Mouse (Mus musculus) lung, embryonic 15.5 days (tissue): ENCODE results near the gene Olfr933. TPM values are rescaled to one million over a fixed set of nuclear protein-coding genes. Genes with fewer than 3 reads are reported as not detected.

ENCODE experiments used
- ATAC-seq: fragments of 200-750 bp; cut with Nextera tagmentation; 2 replicates; pipeline ENCODE4 v1.8.0; 2017; ENCODE audit warnings: moderate number of reproducible peaks, borderline replicate concordance; ENCODE audit not compliant: low FRiP score, low TSS enrichment; ENCODE audit errors: extremely low read depth
- H3K27ac ChIP-seq: fragments of 300-500 bp; sonication (generic); 2 replicates; pipeline ENCODE4 v1.5.1; 2015; ENCODE audit warnings: moderate library complexity, mild to moderate bottlenecking, inconsistent platforms
- H3K27me3 ChIP-seq: fragments of 300-500 bp; sonication (generic); 2 replicates; pipeline ENCODE4 v1.6.1; 2015; ENCODE audit warnings: inconsistent platforms
- H3K36me3 ChIP-seq: fragments of 300-500 bp; sonication (generic); 2 replicates; pipeline ENCODE4 v1.6.1; 2015; ENCODE audit warnings: inconsistent platforms
- H3K4me1 ChIP-seq: fragments of 300-500 bp; sonication (generic); 2 replicates; pipeline ENCODE4 v1.6.1; 2015; ENCODE audit warnings: inconsistent platforms
- H3K4me2 ChIP-seq: fragments of 300-500 bp; sonication (generic); 2 replicates; pipeline ENCODE4 v1.6.1; 2015; ENCODE audit warnings: inconsistent platforms, mild to moderate bottlenecking, moderate library complexity
- H3K4me3 ChIP-seq: fragments of 300-500 bp; sonication (generic); 2 replicates; pipeline ENCODE4 v1.5.1; 2015; ENCODE audit warnings: mild to moderate bottlenecking, inconsistent platforms
- H3K9ac ChIP-seq: fragments of 300-500 bp; sonication (generic); 2 replicates; pipeline ENCODE4 v1.6.1; 2015; ENCODE audit warnings: inconsistent platforms
- H3K9me3 ChIP-seq: fragments of 300-500 bp; sonication (generic); 2 replicates; pipeline ENCODE4 v1.6.1; 2016; ENCODE audit warnings: inconsistent platforms
- WGBS: fragments of 180-500 bp; shearing (Covaris S2); methylation state at CpG from one replicate; pipeline ENCODE4 v1.1.7; 2015; 5-methylcytosine and 5-hydroxymethylcytosine counted together
- polyA plus RNA-seq: library from polyadenylated mRNA; unstranded; fragments of >200 nt; fragmentation: Nextera tagmentation; extraction: Ambion mirVana; gene quantifications from 2 replicates; pipeline ENCODE4 v1.2.1, GENCODE M21; 2015

Gene Olfr933
- not detected in 2 replicates for polyA plus RNA-seq

GRCm38 (mm10) chr9:38972013-38972412 is at the start of gene Olfr933:
Gene Olfr933, plus strand, starts transcription at chr9:38972313.
- ATAC-seq: no peak
- WGBS: 71% methylated on average over 4 of the region's 4 CpGs
- no peak within 1 kb of the TSS for H3K4me3 ChIP-seq

GRCm38 (mm10) chr9:38929509-38929908 is 42.6 kb upstream of the Olfr933 start, which contains the start of gene Olfr930:
Gene Olfr930, plus strand, starts transcription at chr9:38929809.
- no peak within 1 kb of the TSS for H3K27ac ChIP-seq
- no peak within 1 kb of the TSS for H3K9ac ChIP-seq
- H3K36me3 ChIP-seq: no peaks in the 10 kb centered on the region
- no peaks in the 10 kb centered on the region for H3K27me3 ChIP-seq
- no peaks in the 10 kb centered on the region for H3K9me3 ChIP-seq
- no peak for ATAC-seq
- no peak within 1 kb of the TSS for H3K4me2 ChIP-seq
- H3K4me1 ChIP-seq: no peaks in the 10 kb centered on the region
- H3K4me3 ChIP-seq: no peak within 1 kb of the TSS

More at GRCm38 (mm10) chr9:38972013-38972412, at the start of gene Olfr933:
- Histone ChIP-seq H3K4me1 (no peaks in the 10 kb centered on the region), H3K9me3 (no peaks in the 10 kb centered on the region), H3K27ac (no peak within 1 kb of the TSS), H3K4me2 (no peak within 1 kb of the TSS), H3K9ac (no peak within 1 kb of the TSS), H3K36me3 (no peaks in the 10 kb centered on the region), H3K27me3 (no peaks in the 10 kb centered on the region)

GRCm38 (mm10) chr9:38953401-38954123 is 18.6 kb upstream of the Olfr933 start:
- Histone ChIP-seq H3K27ac (no peak overlapping the region), H3K4me1 (no peaks in the 10 kb centered on the region), H3K9me3 (no peaks in the 10 kb centered on the region), H3K4me3 (no peak overlapping the region), H3K27me3 (no peaks in the 10 kb centered on the region), H3K9ac (no peak overlapping the region), H3K4me2 (no peak overlapping the region), H3K36me3 (no peaks in the 10 kb centered on the region)
- no peak for ATAC-seq
- 53% methylated on average over 7 of the region's 7 CpGs for WGBS

GRCm38 (mm10) chr9:38954124-38954416 is 18.0 kb upstream of the Olfr933 start:
- Histone ChIP-seq H3K4me2 (no peak overlapping the region), H3K27me3 (no peaks in the 10 kb centered on the region), H3K9me3 (no peaks in the 10 kb centered on the region), H3K4me3 (no peak overlapping the region), H3K4me1 (no peaks in the 10 kb centered on the region), H3K36me3 (no peaks in the 10 kb centered on the region), H3K9ac (no peak overlapping the region), H3K27ac (no peak overlapping the region)
- 69% methylated on average over 4 of the region's 4 CpGs for whole genome bisulfite sequencing
- ATAC-seq: no peak

GRCm38 (mm10) chr9:38988215-38988614 is 16.1 kb downstream of the Olfr933 start, which contains the start of gene Olfr934:
Gene Olfr934, minus strand, starts transcription at chr9:38988315.
- Histone ChIP-seq H3K4me1 (no peaks in the 10 kb centered on the region), H3K4me2 (no peak within 1 kb of the TSS), H3K27ac (no peak within 1 kb of the TSS), H3K9ac (no peak within 1 kb of the TSS), H3K9me3 (no peaks in the 10 kb centered on the region), H3K4me3 (no peak within 1 kb of the TSS), H3K36me3 (no peaks in the 10 kb centered on the region), H3K27me3 (no peaks in the 10 kb centered on the region)
- WGBS: 82% methylated on average over 2 of the region's 2 CpGs
- ATAC-seq: no peak

- no peak for ATAC-seq
- Histone ChIP-seq H3K4me1 (no peaks in the 10 kb centered on the region), H3K9ac (no peak within 1 kb of the TSS), H3K36me3 (no peaks in the 10 kb centered on the region), H3K27me3 (no peaks in the 10 kb centered on the region), H3K9me3 (no peaks in the 10 kb centered on the region), H3K4me3 (no peak within 1 kb of the TSS), H3K4me2 (no peak within 1 kb of the TSS), H3K27ac (no peak within 1 kb of the TSS)
- 72% methylated on average over 2 of the region's 2 CpGs for WGBS
Measured at GRCm38 (mm10) chr9:38999583-38999982, 27.5 kb downstream of the Olfr933 start, which contains the start of gene Olfr935. Gene Olfr935, minus strand, starts transcription at chr9:38999683.

GRCm38 (mm10) chr9:39023277-39023676 is 51.2 kb downstream of the Olfr933 start, which contains the start of gene Olfr146:
Gene Olfr146, minus strand, starts transcription at chr9:39023377.
- H3K27me3 ChIP-seq: no peaks in the 10 kb centered on the region
- H3K4me2 ChIP-seq: no peak within 1 kb of the TSS
- H3K4me3 ChIP-seq: no peak within 1 kb of the TSS
- no peak for ATAC-seq
- no peaks in the 10 kb centered on the region for H3K36me3 ChIP-seq
- WGBS: 68% methylated on average over 1 of the region's 1 CpGs
- no peaks in the 10 kb centered on the region for H3K4me1 ChIP-seq
- H3K9me3 ChIP-seq: no peaks in the 10 kb centered on the region
- no peak within 1 kb of the TSS for H3K27ac ChIP-seq
- no peak within 1 kb of the TSS for H3K9ac ChIP-seq

Other genes starting within 250 kb of the Olfr933 start
- 0.02 and 0.03 TPM in 2 replicates for gene Olfr920, start 220.0 kb upstream of the Olfr933 start, polyA plus RNA-seq
- gene Olfr921, start 199.2 kb upstream of the Olfr933 start, polyA plus RNA-seq: not detected in 2 replicates
- gene Olfr922, start 157.7 kb upstream of the Olfr933 start, polyA plus RNA-seq: not detected in 2 replicates
- not detected in 2 replicates for gene Olfr923, start 145.8 kb upstream of the Olfr933 start, polyA plus RNA-seq
- not detected in 2 replicates for gene Olfr924, start 127.9 kb upstream of the Olfr933 start, polyA plus RNA-seq
- gene Olfr26, start 117.3 kb upstream of the Olfr933 start, polyA plus RNA-seq: not detected in 2 replicates
- gene Olfr926, start 95.2 kb upstream of the Olfr933 start, polyA plus RNA-seq: not detected in 2 replicates
- not detected in 2 replicates for gene Olfr930, start 42.5 kb upstream of the Olfr933 start, polyA plus RNA-seq
- not detected in 2 replicates for gene Olfr934, start 16.0 kb downstream of the Olfr933 start, polyA plus RNA-seq
- gene Olfr935, start 27.4 kb downstream of the Olfr933 start, polyA plus RNA-seq: not detected in 2 replicates
- not detected in 2 replicates for gene Olfr146, start 51.1 kb downstream of the Olfr933 start, polyA plus RNA-seq
- not detected in 2 replicates for gene Olfr937, start 92.6 kb downstream of the Olfr933 start, polyA plus RNA-seq
- not detected in 2 replicates for gene Olfr938, start 106.6 kb downstream of the Olfr933 start, polyA plus RNA-seq
- not detected in 2 replicates for gene Olfr27, start 155.8 kb downstream of the Olfr933 start, polyA plus RNA-seq
- not detected in 2 replicates for gene Olfr943, start 194.0 kb downstream of the Olfr933 start, polyA plus RNA-seq
- not detected in 2 replicates for gene Olfr944, start 229.6 kb downstream of the Olfr933 start, polyA plus RNA-seq